Mouse (Mus musculus): ENCODE data around the gene Gramd1b.

GRCm38 (mm10) chr9:40405804-40406203 is 125.4 kb downstream of the Gramd1b start:
- TF ChIP-seq CTCF (IDR thresholded peaks at IDR 0.05; ENCODE audit: insufficient read depth, low read depth, low read length) (no peak), POLR2A (IDR thresholded peaks at IDR 0.05; ENCODE audit: insufficient read depth, low read depth, low read length) (no peak)
